Comparison of ENCODE assay signal across 8 mouse cellular contexts in the genomic region with DNA sequence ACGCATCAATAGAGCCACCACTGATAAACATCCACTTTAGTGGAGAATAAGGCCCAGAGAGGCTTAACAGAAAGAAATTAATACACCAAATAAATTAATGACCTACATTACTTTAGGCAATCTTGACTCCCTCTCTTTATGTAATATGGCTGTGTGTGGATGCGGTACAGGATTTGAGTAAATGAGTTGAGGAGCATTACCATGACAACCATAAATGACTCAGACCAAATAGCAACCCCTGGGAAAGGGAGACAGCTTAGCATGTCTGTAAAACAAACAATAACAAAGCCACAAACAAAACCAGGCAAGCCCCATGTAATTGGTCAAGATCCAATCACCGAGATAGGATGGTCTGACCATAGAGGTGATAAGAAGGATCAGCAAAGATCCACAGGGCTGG.
"Had no signal": no experiment of that assay in that cellular context is flagged by ENCODE, and none has a peak within 500 bp of the region (broad histone marks: within the 10 kb centered on the region; RNA-seq: fewer than 3 reads in every experiment).

No protein-coding gene starts in this region.

- H3K9ac ChIP-seq: kidney, embryonic 15.5 days; limb, embryonic 12.5 days; liver, embryonic 14.5 days had no signal

- H3K36me3 ChIP-seq: kidney, embryonic 15.5 days; limb, embryonic 12.5 days had no signal

- H3K27me3 ChIP-seq: kidney, embryonic 15.5 days; limb, embryonic 12.5 days had no signal

- H3K9me3 ChIP-seq: kidney, embryonic 15.5 days had no signal

- H3K4me3 ChIP-seq: kidney, embryonic 15.5 days; limb, embryonic 12.5 days had no signal

- H3K4me2 ChIP-seq: kidney, embryonic 15.5 days; limb, embryonic 12.5 days had no signal

- DNase-seq: kidney, adult 2 months; kidney, postnatal 25 days; liver; lung, adult 18-20 months had no signal

- H3K4me1 ChIP-seq: kidney, embryonic 15.5 days; limb, embryonic 12.5 days had no signal

- H3K27ac ChIP-seq: kidney, embryonic 15.5 days; limb, embryonic 12.5 days; liver, embryonic 14.5 days; stomach, postnatal 0 days had no signal
